Mouse (Mus musculus) left cerebral cortex, adult 9 months (tissue): Measurements from ENCODE around the gene Ppef2.

ENCODE experiments used
- DNase-seq, 2 experiments: peaks; one replicate each; pipeline ENCODE4 v3.0.0; 2022; ENCODE audit warnings: low spot score in 2 of 2

The Ppef2 gene

DNA sequence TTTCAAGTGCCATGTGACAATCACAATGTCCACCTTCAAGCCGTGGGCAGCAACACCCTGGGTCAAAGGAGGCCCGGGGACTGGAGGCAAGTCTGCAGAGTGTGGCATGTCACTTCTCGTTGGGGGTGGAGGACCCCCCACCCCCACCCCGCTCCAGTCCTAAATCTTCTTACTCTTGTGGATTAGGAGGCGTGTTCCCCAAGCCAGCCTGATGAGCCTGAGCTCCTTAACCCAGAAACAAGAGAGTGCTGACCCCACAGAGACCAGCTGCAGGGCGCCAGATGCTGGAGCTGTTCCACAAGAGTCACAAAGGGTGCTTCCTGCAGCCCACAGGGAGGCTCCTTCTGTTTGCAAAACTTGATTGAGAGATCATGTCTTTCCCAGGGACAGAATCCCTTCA is at the start of gene Ppef2:
TSS of gene Ppef2 (minus strand) at position 61 of the 400 bp plus-strand sequence.
- DNase-seq = no peak

DNA sequence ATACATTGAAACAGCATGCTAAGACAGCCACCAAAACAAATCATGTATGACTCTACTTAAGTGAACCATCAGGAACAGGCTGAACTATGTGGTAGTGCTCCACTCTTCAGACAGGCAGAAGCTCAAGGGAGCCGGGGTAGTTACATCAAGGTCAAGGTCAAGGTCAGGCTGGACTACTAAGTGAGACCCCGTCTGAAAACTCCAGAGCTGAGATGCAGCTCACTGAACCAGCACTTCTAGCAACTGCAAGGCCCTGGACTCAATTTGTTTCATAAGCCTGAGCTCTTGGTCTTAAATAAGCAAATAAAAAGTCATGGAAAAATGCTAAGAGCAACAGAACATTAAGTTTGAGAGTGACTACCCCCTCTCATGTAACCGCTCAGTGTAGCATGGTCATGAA is 48.2 kb upstream of the Ppef2 start:
- no peak for DNase-seq

DNA sequence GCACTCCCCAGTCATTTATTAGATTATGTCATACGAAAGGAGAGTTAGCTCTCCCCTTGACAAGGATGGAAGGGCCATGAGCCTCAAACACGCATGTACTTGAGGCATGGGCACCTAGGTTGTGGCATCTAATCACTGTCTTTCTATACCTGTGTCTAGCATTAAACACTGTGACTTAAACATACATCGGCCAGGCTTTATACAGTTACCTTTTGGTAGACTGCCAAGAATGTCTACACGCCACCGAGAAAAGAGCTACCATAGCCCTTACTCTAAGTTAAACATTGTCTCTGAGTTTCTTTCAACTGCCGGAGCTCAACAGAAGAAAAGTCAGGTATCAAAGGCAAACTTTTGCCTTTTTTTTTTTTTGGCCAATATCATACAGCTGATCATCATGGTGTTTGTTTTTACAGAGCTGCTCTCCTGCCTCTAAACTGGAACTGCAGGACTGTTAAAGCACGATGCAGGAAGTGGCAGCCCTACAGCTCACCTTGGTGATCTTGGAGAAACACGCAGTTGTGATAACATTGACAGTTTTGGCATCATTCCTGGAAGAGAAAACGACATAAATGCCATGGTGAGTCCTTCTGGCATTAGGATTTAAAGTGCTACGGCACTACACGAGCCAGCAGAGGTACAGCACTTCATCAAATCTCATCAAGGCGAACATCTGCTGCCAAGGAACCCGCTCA is 46.2 kb upstream of the Ppef2 start:
- no peak for DNase-seq

DNA sequence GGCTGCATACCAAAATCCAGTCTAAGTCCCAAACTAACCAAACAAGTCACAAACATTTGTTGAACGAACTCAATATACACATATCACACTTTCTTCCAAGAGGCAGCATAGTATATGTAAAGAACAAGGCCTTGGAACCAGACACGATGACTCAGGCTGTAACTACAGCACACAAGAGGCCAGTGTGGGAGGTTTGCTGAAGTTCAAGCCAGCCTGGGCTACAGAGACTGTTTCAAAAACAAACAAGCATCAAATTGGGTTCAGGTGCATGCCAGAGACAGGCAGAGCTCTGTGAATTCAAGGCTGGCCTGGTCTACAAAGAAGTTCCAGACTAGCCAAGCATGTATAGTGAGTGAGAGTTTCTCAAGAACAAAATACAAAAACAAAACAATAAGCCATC is 38.4 kb upstream of the Ppef2 start:
- DNase-seq = no peak

DNA sequence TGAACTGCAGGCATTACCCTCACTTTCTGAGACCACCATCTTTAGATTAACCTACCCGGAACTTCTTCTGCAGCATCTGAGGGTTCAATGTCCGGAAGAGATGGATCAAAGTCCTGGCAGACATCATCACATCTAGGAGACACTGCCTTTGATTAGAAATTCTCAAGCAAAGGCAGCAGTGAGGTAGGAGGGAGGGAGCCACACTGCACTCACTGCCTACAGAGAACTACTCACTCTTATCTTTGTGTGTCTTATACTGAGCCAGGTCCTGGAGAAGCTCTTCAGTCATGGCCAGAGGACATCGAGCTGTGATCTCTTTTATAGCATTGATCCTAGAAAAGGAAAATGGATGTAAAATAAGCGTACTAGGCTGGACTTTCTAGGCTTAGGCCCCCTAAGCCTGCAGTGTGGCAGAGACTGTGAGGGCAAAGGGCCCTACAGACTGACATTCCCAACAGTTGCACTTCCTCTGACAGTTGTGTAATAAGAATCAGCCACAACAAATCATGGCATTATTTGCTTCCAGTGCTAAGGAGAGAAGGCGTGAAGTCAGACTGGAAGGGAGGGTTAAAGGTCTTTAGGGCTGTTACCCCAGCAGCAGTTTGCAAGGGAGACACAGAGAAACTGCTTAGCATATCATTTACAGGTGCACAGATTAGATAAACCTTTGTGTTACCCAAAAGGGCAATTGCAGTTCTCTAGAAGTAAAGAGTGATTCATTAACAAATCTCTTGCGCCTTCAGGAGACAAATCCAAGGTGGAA is 35.8 kb upstream of the Ppef2 start:
- DNase-seq = no peak

DNA sequence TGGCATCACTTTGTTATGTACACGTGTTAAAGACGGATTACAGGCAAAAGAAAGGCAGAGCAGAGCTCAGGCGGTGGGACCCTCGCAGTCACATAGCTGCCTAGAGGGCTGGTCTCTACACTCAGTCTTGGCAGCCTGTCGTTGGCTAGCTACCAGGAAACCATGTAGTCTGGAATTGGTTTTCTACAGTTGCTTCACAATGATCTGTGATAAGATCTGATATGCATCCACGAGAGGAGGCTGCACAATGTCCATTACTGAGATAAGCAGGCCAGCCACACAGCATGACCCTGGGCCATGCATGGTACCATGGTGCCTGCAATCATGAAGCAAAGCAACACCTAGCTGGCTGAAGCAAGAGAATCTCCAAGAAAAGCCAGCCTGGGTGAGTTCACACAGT is 31.8 kb upstream of the Ppef2 start:
- DNase-seq = no peak

DNA sequence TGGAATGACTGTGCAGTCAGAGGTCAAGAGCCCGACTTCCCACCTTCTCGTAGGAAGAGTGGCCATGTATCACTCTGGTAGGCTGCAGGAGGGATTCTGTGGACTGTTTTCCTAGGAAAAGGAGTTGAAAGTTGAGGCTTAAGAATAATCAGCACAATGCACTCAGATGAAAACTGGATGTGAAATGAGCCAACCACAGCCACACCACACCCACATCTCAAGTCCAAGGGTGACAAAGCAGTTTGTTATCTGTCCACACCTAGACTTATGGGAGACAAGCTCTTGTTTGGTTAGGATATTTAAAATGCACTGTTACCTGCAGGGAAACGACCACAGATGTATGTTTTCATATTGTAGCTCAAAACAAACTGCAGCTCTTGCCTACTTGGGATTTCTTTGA is 27.0 kb upstream of the Ppef2 start:
- DNase-seq = no peak

DNA sequence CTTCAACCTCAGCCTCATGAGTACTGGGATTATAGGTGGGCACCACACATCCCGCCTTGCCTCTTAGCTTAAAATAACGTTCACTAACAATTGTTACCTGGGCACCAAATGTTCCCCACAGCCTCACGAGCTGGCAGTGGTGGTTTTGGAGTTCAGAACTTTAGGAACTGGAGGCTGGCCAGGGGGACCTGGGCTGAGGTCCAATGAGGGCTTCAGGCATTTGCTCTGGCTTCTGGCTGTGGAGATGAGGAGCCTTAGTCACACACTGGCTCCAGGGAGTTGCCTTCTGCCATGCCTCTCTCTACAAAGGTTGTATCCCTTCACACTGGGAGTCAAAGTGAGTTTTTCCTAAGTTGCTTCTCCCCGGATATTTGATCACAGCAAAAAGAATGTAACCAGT is 26.5 kb upstream of the Ppef2 start:
- no peak for DNase-seq

DNA sequence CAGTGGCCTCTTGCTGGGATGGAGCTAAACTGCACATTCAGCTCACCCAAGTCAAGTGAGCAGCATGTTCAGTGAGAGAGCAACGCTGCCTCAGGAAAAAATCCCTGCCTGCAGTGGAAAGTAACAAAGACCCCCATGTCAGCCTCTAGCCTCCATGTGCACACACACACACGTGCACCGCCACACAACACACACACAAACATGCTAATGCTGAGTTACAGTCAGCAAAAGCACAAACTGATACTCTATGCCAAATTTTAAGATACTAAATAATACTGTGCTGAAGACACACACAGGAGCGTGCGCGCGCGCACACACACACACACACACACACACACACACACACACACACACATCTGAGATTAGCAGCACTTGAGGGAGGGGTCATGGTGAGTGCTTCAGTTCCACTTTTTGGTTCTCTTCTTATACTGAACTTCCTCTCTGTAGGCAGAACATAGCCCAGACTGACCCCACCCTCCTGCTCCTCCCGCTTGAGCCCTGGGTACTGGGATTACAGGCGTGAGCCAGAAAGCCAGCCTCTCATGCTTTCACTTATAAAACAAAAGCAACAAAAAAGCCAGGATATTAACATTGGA is 23.0 kb upstream of the Ppef2 start:
- no peak for DNase-seq

DNA sequence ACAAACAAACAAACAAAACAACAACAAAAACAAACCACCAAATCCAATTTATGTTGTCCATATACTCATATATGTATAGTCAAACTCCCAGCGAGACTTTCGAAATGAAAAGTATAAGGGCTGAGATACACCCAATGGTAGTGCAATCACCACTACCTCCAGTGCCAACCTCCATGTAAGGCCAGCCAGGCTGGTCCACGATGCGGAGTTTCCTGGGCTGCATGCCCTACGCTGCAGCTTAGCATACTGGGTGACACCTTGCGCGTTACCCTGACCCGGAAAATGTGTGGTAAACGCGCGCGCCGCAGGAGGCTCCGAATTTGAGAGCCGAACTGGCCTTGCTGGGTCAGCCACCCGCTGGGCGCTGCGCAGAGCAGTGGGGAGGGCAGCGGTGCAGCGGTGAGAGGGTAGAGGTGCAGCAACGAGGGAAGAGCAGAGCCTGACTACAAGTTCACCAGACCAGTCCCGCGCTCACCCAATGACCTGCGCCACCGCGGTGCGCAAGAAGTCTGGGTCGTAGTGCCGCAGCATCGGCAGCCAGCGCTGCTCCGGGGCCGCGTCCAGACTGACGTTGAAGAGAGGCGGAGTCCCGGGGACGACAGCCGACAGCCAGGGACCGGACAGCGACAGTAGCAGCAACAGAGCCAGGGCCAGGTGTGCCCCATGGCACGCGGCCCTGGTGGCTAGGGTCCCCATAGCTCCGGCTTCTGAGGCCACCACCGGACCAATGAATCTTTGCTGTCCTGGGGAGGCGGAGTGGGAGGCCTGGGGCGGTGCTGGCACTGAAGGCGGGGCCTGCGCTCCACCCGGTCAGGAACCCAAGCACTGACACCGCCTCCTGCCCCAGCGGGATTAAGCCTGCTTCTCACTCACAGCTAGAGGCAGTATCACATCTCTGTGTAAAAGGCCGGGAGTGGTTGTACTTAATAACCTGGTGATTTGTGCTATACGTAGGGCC is 21.6 kb upstream of the Ppef2 start, which contains the start of gene Naaa:
TSS of gene Naaa (minus strand) at position 734 of the 958 bp plus-strand sequence.
- peak; percentile 58 to 82 for DNase-seq

DNA sequence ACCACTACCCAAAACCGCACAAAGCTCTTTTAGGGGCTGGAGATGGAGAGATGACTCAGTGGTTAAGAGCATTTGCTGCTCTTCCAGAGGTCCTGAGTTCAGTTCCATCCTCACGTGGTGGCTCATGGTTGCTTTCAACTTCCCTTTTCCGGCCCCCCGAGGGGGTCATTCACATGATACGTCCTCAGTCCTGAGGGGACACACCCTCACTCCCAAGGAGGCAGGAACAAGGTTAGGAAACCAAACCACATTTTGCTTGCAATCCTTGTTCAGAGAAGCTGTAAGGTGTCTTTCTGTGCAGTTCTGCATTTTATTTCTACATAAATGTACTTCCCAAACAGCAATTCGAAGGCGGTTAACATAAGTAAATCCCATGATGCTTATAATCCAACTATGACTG is 14.4 kb upstream of the Ppef2 start:
- no peak for DNase-seq

DNA sequence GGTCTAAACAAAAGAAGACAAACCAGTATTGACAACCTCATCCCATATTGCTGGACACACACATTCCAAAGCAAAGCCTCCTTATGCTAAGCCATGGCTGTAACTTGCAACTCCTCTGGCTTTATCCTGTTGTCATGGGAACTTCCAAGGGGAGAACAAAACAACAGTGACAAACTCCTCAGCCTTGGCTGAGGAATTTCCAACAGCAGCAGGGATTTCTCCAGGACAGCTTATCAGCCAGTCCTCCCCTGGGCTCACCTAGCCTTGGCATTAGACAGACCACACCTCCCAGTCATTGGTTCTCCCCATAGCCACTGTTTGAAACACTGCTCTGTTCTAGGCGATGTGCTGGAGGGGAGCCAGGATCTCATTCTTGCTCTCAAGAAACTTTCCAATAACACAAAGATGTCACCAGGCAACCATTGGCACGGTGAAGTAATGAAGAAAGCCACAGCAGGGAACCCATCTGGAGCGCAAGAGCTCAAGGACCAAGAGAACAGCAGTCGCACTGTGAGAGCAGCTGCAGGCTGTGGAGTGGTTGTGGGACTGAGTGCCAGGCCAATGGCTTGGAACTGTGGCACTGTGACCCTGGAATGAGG is 7.8 kb upstream of the Ppef2 start:
- peak; percentile 47 to 82 for DNase-seq

DNA sequence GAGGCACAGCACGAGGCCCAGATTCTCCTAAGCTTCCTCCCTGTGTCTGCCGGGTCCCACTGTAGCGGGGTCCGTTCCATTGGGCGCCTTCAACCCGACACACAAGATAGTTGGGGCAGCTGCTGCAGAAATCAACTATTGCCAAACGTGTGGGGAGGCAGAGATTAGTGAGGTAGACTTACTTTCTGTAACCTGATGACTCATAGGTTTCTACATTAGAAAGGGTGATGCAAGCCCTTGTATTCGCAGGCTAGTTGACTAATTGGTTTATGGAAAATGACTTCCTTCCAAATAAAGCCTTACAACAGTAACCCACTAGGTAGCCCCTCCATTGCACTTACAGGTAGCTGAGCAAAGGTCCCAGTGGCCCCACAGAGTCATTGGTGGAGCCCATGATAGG is 6.6 kb upstream of the Ppef2 start:
- DNase-seq = no peak

DNA sequence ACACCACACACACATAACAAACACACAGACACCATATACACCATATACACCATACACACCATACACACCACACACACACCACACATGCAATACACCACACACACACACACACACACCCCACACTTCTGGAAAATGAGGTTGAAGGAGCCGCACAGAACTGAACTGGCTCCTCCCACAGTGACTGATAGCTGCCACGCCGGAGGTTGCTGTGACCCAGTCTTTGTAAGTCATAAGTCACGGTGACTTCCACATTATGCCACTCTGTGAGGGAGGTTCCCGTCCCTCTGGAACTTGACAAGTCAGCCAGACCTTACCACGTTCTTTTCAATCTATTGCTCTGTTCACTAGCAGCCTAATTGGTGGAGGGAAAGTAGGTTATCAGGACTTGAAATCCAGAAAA is 1.6 kb downstream of the Ppef2 start:
- DNase-seq = no peak

DNA sequence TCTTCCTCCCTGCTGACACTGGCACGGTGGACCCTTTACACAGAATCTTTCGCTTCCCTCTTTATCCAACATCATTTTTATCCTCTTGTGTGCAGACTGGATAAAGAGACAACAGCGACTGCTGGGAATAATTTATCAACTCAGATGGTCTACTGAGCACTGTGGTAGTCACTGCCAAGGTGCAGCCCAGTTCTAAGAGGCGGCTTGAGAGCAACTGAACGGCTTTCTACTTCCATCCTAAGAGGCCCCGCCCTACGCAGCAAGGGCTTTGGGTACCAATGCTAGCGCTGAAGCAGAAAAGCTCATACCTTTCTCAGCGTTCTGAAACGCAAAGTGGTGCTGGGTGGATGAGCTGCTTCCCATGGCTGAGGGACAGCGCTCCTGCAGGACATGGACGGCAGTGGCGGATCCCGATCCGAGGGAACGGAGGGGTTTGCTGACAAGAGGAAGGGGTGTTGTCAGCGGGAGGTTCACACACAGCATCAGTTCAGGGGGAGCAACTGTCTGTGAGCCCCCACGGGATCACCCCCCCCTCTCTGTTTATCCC is 3.2 kb downstream of the Ppef2 start:
- no peak for DNase-seq

DNA sequence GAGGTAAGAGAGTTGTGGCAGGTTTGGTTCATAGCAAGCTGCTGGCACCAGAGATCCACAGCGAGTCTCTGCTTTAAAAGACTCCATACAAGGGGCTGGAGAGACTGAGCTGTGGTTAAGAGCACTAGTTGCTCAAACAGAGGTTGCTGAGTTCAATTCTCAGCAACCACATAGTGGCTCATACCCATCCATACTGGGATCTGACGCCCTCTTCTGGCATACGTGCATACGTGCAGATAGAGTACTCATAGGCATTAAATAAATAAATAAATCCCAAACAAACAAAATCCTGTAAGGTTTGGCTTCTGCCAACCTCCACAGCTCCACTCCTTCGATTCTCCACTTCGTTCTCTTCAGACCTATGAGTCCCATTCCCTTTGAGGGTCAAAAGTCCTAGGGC is 4.0 kb downstream of the Ppef2 start:
- DNase-seq = no peak

DNA sequence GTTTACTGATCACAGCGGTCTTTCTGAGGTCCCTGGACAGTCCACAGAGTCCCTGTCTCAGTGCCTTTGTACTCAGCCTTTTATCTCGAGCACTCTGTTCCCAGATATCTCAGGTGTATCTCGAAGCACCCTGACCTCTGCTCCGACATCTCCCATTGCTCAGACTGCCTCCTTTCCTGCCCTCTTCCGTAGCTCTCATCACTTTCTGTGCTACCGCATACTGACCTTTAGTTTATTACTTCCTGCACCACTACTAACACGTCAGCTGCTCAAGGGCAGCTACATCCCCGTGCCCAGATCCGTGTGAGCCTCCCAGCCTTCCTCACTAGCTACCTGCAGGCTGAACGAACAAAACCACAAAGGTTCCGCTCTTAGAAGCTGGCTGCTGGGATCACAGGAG is 7.5 kb downstream of the Ppef2 start:
- DNase-seq = no peak

DNA sequence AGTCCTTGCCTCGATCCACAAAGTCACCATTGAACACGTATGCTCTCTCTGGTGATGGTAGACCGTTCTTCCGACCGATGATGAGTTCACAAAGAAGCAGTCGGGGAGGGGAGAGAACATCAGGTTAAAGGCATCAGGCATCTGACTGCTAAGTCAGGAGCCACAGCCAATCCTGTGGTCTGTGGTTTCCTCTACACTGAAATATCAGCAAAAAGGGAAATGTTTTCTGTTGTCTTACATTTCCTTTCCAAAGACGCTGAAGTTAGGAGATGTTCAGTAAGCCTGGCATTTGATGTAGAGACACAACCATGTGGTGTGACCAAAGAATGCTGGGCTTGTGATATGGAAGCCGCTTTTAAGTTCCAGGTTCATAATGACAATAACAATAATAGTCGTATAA is 10.6 kb downstream of the Ppef2 start:
- no peak for DNase-seq

DNA sequence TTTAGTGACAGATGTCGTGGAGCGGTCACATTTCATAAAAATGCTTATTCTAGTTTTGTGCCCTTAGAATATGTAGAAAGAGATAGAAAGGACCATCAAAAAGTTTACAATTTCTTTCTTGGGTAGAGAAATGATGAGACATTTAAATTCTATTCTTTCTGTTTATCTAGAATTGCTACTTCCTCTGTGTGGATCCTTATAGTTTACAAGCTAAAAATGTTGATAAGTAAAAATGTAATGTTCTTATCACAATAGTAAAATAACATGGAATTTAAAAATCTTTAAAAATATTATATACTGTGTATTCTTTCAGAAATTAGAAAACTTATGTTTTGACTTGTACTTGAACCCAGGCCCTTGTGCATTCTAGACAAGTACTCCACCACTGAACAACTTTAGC is 11.2 kb downstream of the Ppef2 start:
- no peak for DNase-seq

DNA sequence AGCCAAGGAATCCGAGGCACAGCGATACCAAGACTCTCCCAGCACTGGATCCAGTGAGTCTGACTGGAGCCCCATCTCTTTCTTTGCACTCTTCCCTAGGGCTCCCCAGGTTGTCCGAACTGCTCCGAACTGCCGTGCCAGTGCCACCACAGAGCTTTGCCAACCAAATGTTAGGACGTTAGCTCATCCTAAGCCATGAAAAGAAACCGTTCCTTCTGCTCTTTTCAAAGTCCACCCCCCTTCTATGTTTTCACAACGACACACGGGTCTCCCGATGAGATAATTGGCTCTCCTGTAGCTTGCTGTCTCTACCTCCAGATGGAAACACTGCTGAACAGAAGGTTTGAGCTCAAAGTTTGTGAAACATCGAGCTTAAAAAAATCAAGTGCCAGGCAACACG is 15.3 kb downstream of the Ppef2 start:
- peak in 1 of 2 experiments; percentile 31 for DNase-seq
